Mouse (Mus musculus) E14TG2a.4 (cell line): ENCODE data around the gene Tyro3.

ENCODE experiments used
- CTCF ChIP-seq: conservative IDR thresholded peaks from 2 replicates; pipeline ENCODE4 v1.5.1; 2014; ENCODE audit warnings: low read length
- POU5F1 ChIP-seq: IDR thresholded peaks from 2 replicates; pipeline ENCODE4 v1.6.1; 2014; ENCODE audit warnings: low read length, borderline replicate concordance

DNA sequence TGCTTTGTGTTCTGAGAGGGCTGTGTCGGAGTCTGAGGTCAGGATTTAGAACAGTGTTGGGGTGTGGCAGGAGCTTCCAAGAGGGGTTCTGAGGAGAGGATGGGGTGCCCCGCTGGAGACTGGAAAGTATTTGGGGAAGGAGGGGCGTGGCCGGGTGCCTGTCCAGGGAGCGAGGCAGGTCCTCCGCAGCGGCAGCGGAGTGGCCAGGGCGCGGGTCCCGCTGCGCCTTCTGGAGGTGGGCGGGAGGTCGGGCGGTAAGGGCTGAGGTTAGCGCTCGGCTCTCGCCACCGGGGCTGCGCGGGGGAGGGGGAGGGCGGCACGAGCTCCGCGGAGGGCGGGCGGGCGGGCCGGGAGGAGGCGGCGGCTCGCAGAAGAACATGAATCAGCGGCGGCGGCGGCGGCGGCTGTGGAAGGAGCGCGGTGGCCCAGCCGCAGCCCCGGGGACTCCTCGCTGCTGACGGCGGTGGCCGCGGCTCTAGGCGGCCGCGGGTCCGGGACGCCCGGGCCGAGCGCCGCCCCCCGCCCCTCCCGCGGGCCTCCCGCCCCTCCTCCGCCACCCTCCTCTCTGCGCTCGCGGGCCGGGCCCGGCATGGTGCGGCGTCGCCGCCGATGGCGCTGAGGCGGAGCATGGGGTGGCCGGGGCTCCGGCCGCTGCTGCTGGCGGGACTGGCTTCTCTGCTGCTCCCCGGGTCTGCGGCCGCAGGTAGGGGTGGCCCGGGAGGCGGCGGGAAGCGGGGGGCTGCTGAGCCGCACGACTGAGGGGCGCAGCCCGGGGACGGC lies 1.8 kb downstream of the Tyro3 start:
- no peak for TF ChIP-seq CTCF
- no peak for TF ChIP-seq POU5F1
